Mouse (Mus musculus): Measurements from ENCODE around the gene Emp2. TPM values are rescaled to one million over a fixed set of nuclear protein-coding genes. Genes with fewer than 3 reads are reported as not detected.

Emp2 gene
- polyA plus RNA-seq, 1 experiment from 2014 or later = 5.3 TPM

GRCm38 (mm10) chr16:10316493-10317196, 2.9 kb upstream of the Emp2 start:
- H3K9ac ChIP-seq = no peak overlapping the region
- H3K4me2 ChIP-seq = no peak overlapping the region
- 58% methylated on average over 10 of the region's 10 CpGs for WGBS (ENCODE audit: insufficient replicate concordance)
- no peak for ATAC-seq (ENCODE audit: insufficient read depth)
- H3K27me3 ChIP-seq = peaks cover 20% of the 10 kb centered on the region
- no peaks in the 10 kb centered on the region for H3K9me3 ChIP-seq (replicated peaks)
- H3K27ac ChIP-seq (replicated peaks) = no peak overlapping the region
- no peaks in the 10 kb centered on the region for H3K36me3 ChIP-seq (replicated peaks)
- no peak overlapping the region for H3K4me3 ChIP-seq (replicated peaks)
- H3K4me1 ChIP-seq (replicated peaks) = peaks cover 3% of the 10 kb centered on the region

GRCm38 (mm10) chr16:10313226-10313625, 542 bp downstream of the Emp2 start:
- Histone ChIP-seq H3K27ac (replicated peaks) (no peak overlapping the region), H3K4me3 (replicated peaks) (peak overlapping the region; percentile 51), H3K4me1 (replicated peaks) (peaks cover 3% of the 10 kb centered on the region), H3K9ac (peak overlapping the region; percentile 21; the same call in 1 of the 2 replicates), H3K27me3 (peaks cover 20% of the 10 kb centered on the region), H3K9me3 (replicated peaks) (no peaks in the 10 kb centered on the region), H3K36me3 (replicated peaks) (no peaks in the 10 kb centered on the region), H3K4me2 (peak overlapping the region; percentile 56)
- no peak for ATAC-seq (ENCODE audit: insufficient read depth)
- 2% methylated on average over 15 of the region's 15 CpGs for WGBS (ENCODE audit: insufficient replicate concordance)

- whole genome bisulfite sequencing (ENCODE audit: insufficient replicate concordance) = 26% methylated on average over 4 of the region's 4 CpGs
- no peak overlapping the region for H3K4me2 ChIP-seq
- ATAC-seq (ENCODE audit: insufficient read depth) = no peak
- H3K9me3 ChIP-seq (replicated peaks) = no peaks in the 10 kb centered on the region
- peaks cover 2% of the 10 kb centered on the region for H3K4me1 ChIP-seq (replicated peaks)
- H3K27me3 ChIP-seq = peaks cover 20% of the 10 kb centered on the region
- no peak overlapping the region for H3K27ac ChIP-seq (replicated peaks)
- H3K4me3 ChIP-seq (replicated peaks) = no peak overlapping the region
- no peak overlapping the region for H3K9ac ChIP-seq
- H3K36me3 ChIP-seq (replicated peaks) = no peaks in the 10 kb centered on the region
Measured at GRCm38 (mm10) chr16:10311989-10312388, 1.8 kb downstream of the Emp2 start.

- 35% methylated on average over 3 of the region's 3 CpGs for WGBS (ENCODE audit: insufficient replicate concordance)
- H3K4me1 ChIP-seq (replicated peaks) = no peaks in the 10 kb centered on the region; the same call in none of the 2 replicates
- no peaks in the 10 kb centered on the region for H3K9me3 ChIP-seq (replicated peaks)
- peaks cover 20% of the 10 kb centered on the region for H3K27me3 ChIP-seq
- no peaks in the 10 kb centered on the region for H3K36me3 ChIP-seq (replicated peaks)
- H3K4me2 ChIP-seq = no peak overlapping the region
- no peak overlapping the region for H3K9ac ChIP-seq
- no peak for ATAC-seq (ENCODE audit: insufficient read depth)
- H3K27ac ChIP-seq (replicated peaks) = no peak overlapping the region
- no peak overlapping the region for H3K4me3 ChIP-seq (replicated peaks)
Measured at GRCm38 (mm10) chr16:10311086-10311485, 2.7 kb downstream of the Emp2 start.

- Histone ChIP-seq H3K4me3 (replicated peaks) (no peak overlapping the region), H3K27me3 (peaks cover 20% of the 10 kb centered on the region), H3K36me3 (replicated peaks) (no peaks in the 10 kb centered on the region), H3K9ac (no peak overlapping the region), H3K4me1 (replicated peaks) (no peaks in the 10 kb centered on the region; the same call in 1 of the 2 replicates), H3K9me3 (replicated peaks) (no peaks in the 10 kb centered on the region), H3K4me2 (no peak overlapping the region), H3K27ac (replicated peaks) (no peak overlapping the region)
- ATAC-seq (ENCODE audit: insufficient read depth) = no peak
- 53% methylated on average over 5 of the region's 5 CpGs for WGBS (ENCODE audit: insufficient replicate concordance)
Measured at GRCm38 (mm10) chr16:10310507-10310906, 3.3 kb downstream of the Emp2 start.

- Histone ChIP-seq H3K4me3 (replicated peaks) (no peak overlapping the region), H3K36me3 (replicated peaks) (no peaks in the 10 kb centered on the region), H3K4me2 (no peak overlapping the region), H3K9me3 (replicated peaks) (no peaks in the 10 kb centered on the region), H3K4me1 (replicated peaks) (no peaks in the 10 kb centered on the region), H3K9ac (no peak overlapping the region), H3K27me3 (peaks cover under 1% of the 10 kb centered on the region; the same call in 1 of the 2 replicates), H3K27ac (replicated peaks) (no peak overlapping the region)
- WGBS (ENCODE audit: insufficient replicate concordance) = 49% methylated on average over 5 of the region's 5 CpGs
- no peak for ATAC-seq (ENCODE audit: insufficient read depth)
Measured at GRCm38 (mm10) chr16:10307351-10307750, 6.4 kb downstream of the Emp2 start.

- Histone ChIP-seq H3K27ac (replicated peaks) (no peak overlapping the region), H3K9ac (no peak overlapping the region), H3K27me3 (no peaks in the 10 kb centered on the region), H3K4me3 (replicated peaks) (no peak overlapping the region), H3K36me3 (replicated peaks) (no peaks in the 10 kb centered on the region), H3K9me3 (replicated peaks) (no peaks in the 10 kb centered on the region), H3K4me1 (replicated peaks) (no peaks in the 10 kb centered on the region), H3K4me2 (no peak overlapping the region)
- no peak for ATAC-seq (ENCODE audit: insufficient read depth)
- 53% methylated on average over 3 of the region's 3 CpGs for WGBS (ENCODE audit: insufficient replicate concordance)
Measured at GRCm38 (mm10) chr16:10306101-10306500, 7.7 kb downstream of the Emp2 start.

GRCm38 (mm10) chr16:10301337-10301736, 12.4 kb downstream of the Emp2 start:
- 19% methylated on average over 3 of the region's 3 CpGs for WGBS (ENCODE audit: insufficient replicate concordance)

GRCm38 (mm10) chr16:10300231-10301186, 13.3 kb downstream of the Emp2 start:
- no peak overlapping the region for H3K4me2 ChIP-seq
- no peak for ATAC-seq (ENCODE audit: insufficient read depth)
- H3K27ac ChIP-seq (replicated peaks) = no peak overlapping the region
- 45% methylated on average over 3 of the region's 3 CpGs for WGBS (ENCODE audit: insufficient replicate concordance)
- H3K4me3 ChIP-seq (replicated peaks) = no peak overlapping the region
- no peak overlapping the region for H3K9ac ChIP-seq
- no peaks in the 10 kb centered on the region for H3K27me3 ChIP-seq
- H3K4me1 ChIP-seq (replicated peaks) = no peaks in the 10 kb centered on the region
- H3K36me3 ChIP-seq (replicated peaks) = no peaks in the 10 kb centered on the region
- no peaks in the 10 kb centered on the region for H3K9me3 ChIP-seq (replicated peaks)

More at GRCm38 (mm10) chr16:10301337-10301736, 12.4 kb downstream of the Emp2 start:
- no peak for ATAC-seq (ENCODE audit: insufficient read depth)
- no peaks in the 10 kb centered on the region for H3K27me3 ChIP-seq
- no peak overlapping the region for H3K27ac ChIP-seq (replicated peaks)
- H3K36me3 ChIP-seq (replicated peaks) = no peaks in the 10 kb centered on the region
- no peak overlapping the region for H3K9ac ChIP-seq
- no peaks in the 10 kb centered on the region for H3K4me1 ChIP-seq (replicated peaks)
- no peaks in the 10 kb centered on the region for H3K9me3 ChIP-seq (replicated peaks)
- no peak overlapping the region for H3K4me2 ChIP-seq
- H3K4me3 ChIP-seq (replicated peaks) = no peak overlapping the region

- H3K4me2 ChIP-seq = peak overlapping the region; percentile 25; the same call in 1 of the 2 replicates
- no peak overlapping the region for H3K9ac ChIP-seq
- ATAC-seq (ENCODE audit: insufficient read depth) = peak; percentile 52; the same call in 1 of the 2 replicates
- H3K27me3 ChIP-seq = no peaks in the 10 kb centered on the region
- H3K27ac ChIP-seq (replicated peaks) = no peak overlapping the region
- H3K9me3 ChIP-seq (replicated peaks) = no peaks in the 10 kb centered on the region
- H3K4me3 ChIP-seq (replicated peaks) = no peak overlapping the region
- H3K36me3 ChIP-seq (replicated peaks) = no peaks in the 10 kb centered on the region
- WGBS (ENCODE audit: insufficient replicate concordance) = 26% methylated on average over 8 of the region's 8 CpGs
- no peaks in the 10 kb centered on the region for H3K4me1 ChIP-seq (replicated peaks)
Measured at GRCm38 (mm10) chr16:10299637-10300036, 14.1 kb downstream of the Emp2 start.

Data from liver, embryonic 15.5 days (tissue).